Mouse (Mus musculus) kidney, postnatal 0 days (tissue): ENCODE data around the gene Coro1c. TPM values are rescaled to one million over a fixed set of nuclear protein-coding genes. Genes with fewer than 3 reads are reported as not detected.

Experiments used
- ATAC-seq: fragments of 200-750 bp; cut with Nextera tagmentation; replicated peaks from 2 replicates; pipeline ENCODE4 v1.8.0; 2017; ENCODE audit warnings: low read depth, moderate number of reproducible peaks, moderate TSS enrichment, moderate library complexity; ENCODE audit not compliant: low FRiP score
- DNase-seq: peaks from one replicate; pipeline ENCODE4 v3.0.0-alpha.2; 2016; ENCODE audit warnings: low spot score
- H3K27ac ChIP-seq: fragments of 300-500 bp; sonication (generic); 2 replicates; pipeline ENCODE4 v1.5.1; 2014; ENCODE audit warnings: mild to moderate bottlenecking
- H3K27me3 ChIP-seq: fragments of 300-500 bp; sonication (generic); 2 replicates; pipeline ENCODE4 v1.6.1; 2014; ENCODE audit warnings: low read length, mixed read lengths; ENCODE audit not compliant: insufficient read depth
- H3K36me3 ChIP-seq: fragments of 300-500 bp; sonication (generic); 2 replicates; pipeline ENCODE4 v1.6.1; 2014; ENCODE audit warnings: low read length, mixed read lengths; ENCODE audit not compliant: insufficient read depth
- H3K4me1 ChIP-seq: fragments of 300-500 bp; sonication (generic); replicated peaks from 2 replicates; pipeline ENCODE4 v1.6.1; 2014; ENCODE audit warnings: antibody characterized with exemption, low read length, mixed read lengths; ENCODE audit not compliant: insufficient read depth
- H3K4me2 ChIP-seq: fragments of 300-500 bp; sonication (generic); 2 replicates; pipeline ENCODE4 v1.6.1; 2014; ENCODE audit warnings: mild to moderate bottlenecking, low read length, moderate library complexity, mixed read lengths
- H3K4me3 ChIP-seq: fragments of 300-500 bp; sonication (generic); replicated peaks from 2 replicates; pipeline ENCODE4 v1.5.1; 2014; ENCODE audit warnings: low read depth, low read length
- H3K9ac ChIP-seq: fragments of 300-500 bp; sonication (generic); 2 replicates; pipeline ENCODE4 v1.6.1; 2014; ENCODE audit warnings: low read depth, low read length
- H3K9me3 ChIP-seq: fragments of 300-500 bp; sonication (generic); replicated peaks from 2 replicates; pipeline ENCODE4 v1.6.1; 2016; ENCODE audit warnings: low read length, inconsistent platforms, mixed read lengths
- CTCF ChIP-seq: IDR thresholded peaks from 2 replicates; pipeline ENCODE4 v1.5.1; 2016; ENCODE audit warnings: antibody characterized with exemption, low read depth, mild to moderate bottlenecking, moderate library complexity
- WGBS: fragments of 180-500 bp; shearing (Covaris S2); extraction: QIAGEN DNeasy Blood & Tissue Kit; methylation state at CpG from one replicate; pipeline ENCODE4 v1.1.7; 2014; 5-methylcytosine and 5-hydroxymethylcytosine counted together
- polyA plus RNA-seq: library from polyadenylated mRNA; unstranded; fragments of >200 nt; fragmentation: Nextera tagmentation; extraction: Ambion mirVana; gene quantifications from 2 replicates; pipeline ENCODE4 v1.2.1, GENCODE M21; 2015

Coro1c gene
- polyA plus RNA-seq, 1 experiment from 2014 or later: 69.5 TPM

DNA sequence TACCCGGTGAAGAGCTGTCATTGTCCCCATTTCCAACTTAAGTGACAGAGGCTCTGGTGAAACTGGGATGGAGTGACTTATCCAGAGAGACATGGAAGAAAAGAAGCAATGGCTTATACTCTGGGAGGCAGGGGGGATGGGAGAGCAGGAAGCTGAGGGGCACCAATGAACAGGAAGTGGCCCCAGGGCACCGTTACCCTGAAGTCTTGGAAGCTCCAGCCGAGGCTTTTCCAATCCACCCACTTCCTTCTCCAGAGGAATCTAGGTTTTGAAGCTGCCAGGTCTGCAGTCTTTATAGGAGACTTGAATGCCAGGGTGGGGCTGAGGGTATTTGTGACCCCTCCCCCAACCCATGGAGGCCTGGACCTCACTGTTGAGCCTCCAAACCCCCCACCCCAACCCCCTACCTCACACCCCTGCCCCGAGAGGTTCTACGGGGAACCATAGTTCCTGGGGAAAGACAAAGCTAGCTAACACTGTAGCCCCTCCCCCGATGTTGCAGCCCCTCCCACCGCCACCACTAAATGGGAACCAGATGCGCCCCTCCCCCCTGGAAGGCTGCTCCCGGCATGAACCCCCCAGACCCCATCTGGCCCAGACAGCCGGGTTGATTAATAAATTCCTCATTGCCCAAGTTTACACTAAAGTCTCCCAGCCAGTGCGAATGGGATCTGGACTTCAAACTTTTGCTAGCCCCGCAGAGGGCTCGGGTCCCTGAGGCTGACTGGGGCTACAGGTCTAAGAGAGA lies 112.0 kb downstream of the Coro1c start:
- no peaks in the 10 kb centered on the region for H3K36me3 ChIP-seq
- DNase-seq (peak; percentile 67), ATAC-seq (no peak)
- WGBS: 9% methylated on average over 13 of the region's 13 CpGs
- peak overlapping the region; percentile 19; the same call in 1 of the 2 replicates for H3K9ac ChIP-seq
- H3K9me3 ChIP-seq: no peaks in the 10 kb centered on the region
- H3K27ac ChIP-seq: 0 out of 2 replicates have a peak overlapping the region, but pooled peaks have one; percentile 32
- H3K4me1 ChIP-seq: peaks cover 36% of the 10 kb centered on the region; the same call in 1 of the 2 replicates
- no peak for TF ChIP-seq CTCF
- H3K4me3 ChIP-seq: 0 out of 2 replicates have a peak overlapping the region, but pooled peaks have one; percentile 0
- no peaks in the 10 kb centered on the region for H3K27me3 ChIP-seq
- H3K4me2 ChIP-seq: peak overlapping the region; percentile 51

Other genes starting within 250 kb of the Coro1c start
- gene 1700069L16Rik, start 184.0 kb downstream of the Coro1c start, polyA plus RNA-seq: not detected in 2 replicates
- gene Ficd, start 173.0 kb downstream of the Coro1c start, polyA plus RNA-seq: 5.4 TPM in 2 replicates
- 27.2 and 27.7 TPM in 2 replicates for gene Sart3, start 136.2 kb downstream of the Coro1c start, polyA plus RNA-seq
- gene Iscu, start 136.0 kb downstream of the Coro1c start, polyA plus RNA-seq: 187 and 202 TPM in 2 replicates
- 37.3 and 40.4 TPM in 2 replicates for gene Tmem119, start 108.2 kb downstream of the Coro1c start, polyA plus RNA-seq
- gene Selplg, start 76.1 kb downstream of the Coro1c start, polyA plus RNA-seq: 2.1 and 2.4 TPM in 2 replicates
- 9.9 and 10.0 TPM in 2 replicates for gene Ssh1, start 85.1 kb upstream of the Coro1c start, polyA plus RNA-seq
- 35.3 and 42.7 TPM in 2 replicates for gene Dao, start 94.9 kb upstream of the Coro1c start, polyA plus RNA-seq
- gene Usp30, start 156.7 kb upstream of the Coro1c start, polyA plus RNA-seq: 10.3 and 12.0 TPM in 2 replicates
- gene Svop, start 182.8 kb upstream of the Coro1c start, polyA plus RNA-seq: 0.08 and 0.11 TPM in 2 replicates
- gene Alkbh2, start 219.5 kb upstream of the Coro1c start, polyA plus RNA-seq: 11.1 and 12.2 TPM in 2 replicates
- 31.1 and 34.6 TPM in 2 replicates for gene Ung, start 221.6 kb upstream of the Coro1c start, polyA plus RNA-seq
- 4.4 and 4.6 TPM in 2 replicates for gene Acacb, start 237.8 kb upstream of the Coro1c start, polyA plus RNA-seq